In the genomic region with DNA sequence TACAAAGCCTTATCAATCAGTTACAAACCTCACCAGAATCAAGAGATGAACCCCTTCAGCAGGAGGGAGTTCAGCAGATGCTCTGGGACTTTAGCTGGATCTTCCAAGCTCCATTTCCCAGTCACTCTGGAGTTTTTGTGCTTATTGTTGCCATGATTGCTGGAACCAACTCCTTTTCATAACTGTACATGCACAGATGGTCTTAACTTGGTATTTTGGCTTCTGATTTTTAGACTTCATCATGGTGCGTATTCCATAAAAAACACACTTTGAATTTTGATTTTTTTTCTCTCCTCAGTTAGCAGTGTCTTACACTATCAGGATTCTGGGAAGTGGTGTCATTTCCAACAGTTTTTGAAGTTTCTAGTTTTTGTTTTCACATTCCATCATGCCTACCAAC, we compare ENCODE assay signal across 18 mouse cellular contexts.
DNase-seq lines count a peak whose midpoint lies in the region; ATAC-seq and TF ChIP-seq lines count a peak whose summit lies in the region.
"Had no signal": no experiment of that assay in that cellular context is flagged by ENCODE, and none has a peak within 500 bp of the region (broad histone marks: within the 10 kb centered on the region; RNA-seq: fewer than 3 reads in every experiment).

No protein-coding gene starts in this region.

- no peaks in the 10 kb centered on the region for H3K9me3 ChIP-seq in forebrain, embryonic 16.5 days (ENCODE audit: control insufficient read depth, low read length)
- H3K9me3 ChIP-seq in forebrain, embryonic 11.5 days (ENCODE audit: control insufficient read depth, low read length), result no peaks in the 10 kb centered on the region
- H3K9me3 ChIP-seq: embryonic facial prominence, embryonic 10.5 days; heart, embryonic 15.5 days had no signal

- no peaks in the 10 kb centered on the region for H3K4me1 ChIP-seq in forebrain, embryonic 16.5 days (replicated peaks; ENCODE audit: control insufficient read depth, insufficient read depth, low read length)
- no peaks in the 10 kb centered on the region for H3K4me1 ChIP-seq in forebrain, embryonic 11.5 days (replicated peaks; ENCODE audit: control insufficient read depth, insufficient read depth, low read length)
- H3K4me1 ChIP-seq: heart, embryonic 15.5 days; hindbrain, embryonic 13.5 days had no signal

- peak; percentile 77 for ATAC-seq in forebrain, embryonic 16.5 days
- no peak for ATAC-seq in forebrain, embryonic 11.5 days (replicated peaks; ENCODE audit: low FRiP score)
- ATAC-seq: hindbrain, postnatal 0 days had no signal

- DNase-seq in forebrain, embryonic 11.5 days (ENCODE audit: low spot score), result no peak
- peak; percentile 12 to 52 for DNase-seq in layer of hippocampus, adult 2 months (ENCODE audit: low spot score in 2 of 2)
- DNase-seq in layer of hippocampus, adult 9-10 months (ENCODE audit: low spot score), result no peak
- DNase-seq in right cerebral cortex, adult 18-20 months, result peak; percentile 6
- DNase-seq in right cerebral cortex, adult 2 months (ENCODE audit: low spot score in 2 of 2), result no peak
- no peak for DNase-seq in kidney, adult 9 months
- DNase-seq: adrenal gland, postnatal 10 days; cerebellum, adult 2 months; cerebellum, postnatal 10 days; gastrocnemius, postnatal 14 days; heart, adult 2 months; heart, postnatal 14 days had no signal

- no peak for TF ChIP-seq CTCF in layer of hippocampus, adult 2 months (conservative IDR thresholded peaks at IDR 0.05)

- H3K36me3 ChIP-seq in forebrain, embryonic 16.5 days (ENCODE audit: control insufficient read depth, insufficient read depth), result no peaks in the 10 kb centered on the region
- no peaks in the 10 kb centered on the region for H3K36me3 ChIP-seq in forebrain, embryonic 11.5 days (ENCODE audit: control insufficient read depth, insufficient read depth, low read length)
- H3K36me3 ChIP-seq: embryonic facial prominence, embryonic 10.5 days; heart, embryonic 15.5 days; hindbrain, embryonic 13.5 days had no signal

- H3K4me3 ChIP-seq in forebrain, embryonic 16.5 days (replicated peaks; ENCODE audit: low read length), result no peak overlapping the region
- H3K4me3 ChIP-seq in forebrain, embryonic 11.5 days (ENCODE audit: low read depth, low read length), result no peak overlapping the region
- H3K4me3 ChIP-seq in layer of hippocampus, adult 2 months, result no peak overlapping the region
- H3K4me3 ChIP-seq: embryonic facial prominence, embryonic 10.5 days; heart, adult 2 months; heart, embryonic 15.5 days; hindbrain, embryonic 13.5 days had no signal

- 0 out of 2 replicates have a peak overlapping the region, but pooled peaks have one; percentile 21 for H3K27ac ChIP-seq in forebrain, embryonic 16.5 days (ENCODE audit: low read length)
- H3K27ac ChIP-seq in forebrain, embryonic 11.5 days (ENCODE audit: low read depth, low read length), result no peak overlapping the region
- peak overlapping the region; percentile 76; the same call in 1 of the 2 replicates for H3K27ac ChIP-seq in layer of hippocampus, adult 2 months
- H3K27ac ChIP-seq: embryonic facial prominence, embryonic 10.5 days; heart, adult 2 months; heart, embryonic 15.5 days; hindbrain, embryonic 13.5 days; hindbrain, postnatal 0 days had no signal

- H3K27me3 ChIP-seq in forebrain, embryonic 16.5 days (replicated peaks; ENCODE audit: control insufficient read depth, insufficient read depth, low read length), result no peaks in the 10 kb centered on the region
- H3K27me3 ChIP-seq in forebrain, embryonic 11.5 days (ENCODE audit: control insufficient read depth, insufficient read depth, low read length), result no peaks in the 10 kb centered on the region
- H3K27me3 ChIP-seq: hindbrain, embryonic 13.5 days had no signal

- H3K9ac ChIP-seq in forebrain, embryonic 16.5 days (replicated peaks; ENCODE audit: low read depth, low read length), result no peak overlapping the region
- H3K9ac ChIP-seq in forebrain, embryonic 11.5 days (ENCODE audit: low read length), result no peak overlapping the region
- H3K9ac ChIP-seq: heart, embryonic 15.5 days; hindbrain, embryonic 13.5 days had no signal

- no peak overlapping the region for H3K4me2 ChIP-seq in forebrain, embryonic 16.5 days (ENCODE audit: low read length)
- no peak overlapping the region for H3K4me2 ChIP-seq in forebrain, embryonic 11.5 days (ENCODE audit: low read depth, low read length, severe bottlenecking)
- H3K4me2 ChIP-seq: heart, embryonic 11.5 days; heart, embryonic 15.5 days; hindbrain, embryonic 13.5 days had no signal

- 78% methylated on average over 1 of the region's 1 CpGs for WGBS in forebrain, embryonic 16.5 days
- 98% methylated on average over 1 of the region's 1 CpGs for WGBS in forebrain, embryonic 11.5 days

Comparison
In these comparisons a context has a peak if more than half of its experiments do, and no peak if none do; other contexts are left out.
1. DNase-seq: peak in layer of hippocampus, adult 2 months (2 of 2) and right cerebral cortex, adult 18-20 months (single experiment); none in forebrain, embryonic 11.5 days (single experiment), layer of hippocampus, adult 9-10 months (single experiment), right cerebral cortex, adult 2 months (0 of 2) and kidney, adult 9 months (single experiment).